Mouse (Mus musculus): ENCODE data around the gene Cog5. TPM values are rescaled to one million over a fixed set of nuclear protein-coding genes. Genes with fewer than 3 reads are reported as not detected.

The Cog5 gene
- polyA plus RNA-seq (2017; shearing (Covaris generic)): 57.2 TPM

GRCm38 (mm10) chr12:31654197-31654964 is at the start of gene Cog5, which contains the start of gene Dus4l:
Cog5 (plus strand) TSS chr12:31654869.
Dus4l (minus strand) TSS chr12:31654826.

GRCm38 (mm10) chr12:31634343-31635239 is 20.1 kb upstream of the Cog5 start, which contains the start of gene Bcap29:
Bcap29 (minus strand) TSS chr12:31634658.

GRCm38 (mm10) chr12:31713600-31713999 is 58.9 kb downstream of the Cog5 start, which contains the start of gene Gpr22:
Gpr22 (minus strand) TSS chr12:31713947.

GRCm38 (mm10) chr12:31949759-31950658 is 295.3 kb downstream of the Cog5 start, which contains the start of gene Hbp1:
Hbp1 (minus strand) TSS chr12:31950535.

Other genes starting within 250 kb of the Cog5 start
- 41.0 TPM for gene Cbll1, start 155.3 kb upstream of the Cog5 start, polyA plus RNA-seq (2017; shearing (Covaris generic))
- gene Slc26a4, start 94.9 kb upstream of the Cog5 start, polyA plus RNA-seq (2017; shearing (Covaris generic)): not detected
- gene Bcap29, start 20.2 kb upstream of the Cog5 start, polyA plus RNA-seq (2017; shearing (Covaris generic)): 78.4 TPM
- gene Dus4l, start within 50 bp of the Cog5 start, polyA plus RNA-seq (2017; shearing (Covaris generic)): 17.6 TPM
- gene Gpr22, start 59.1 kb downstream of the Cog5 start, polyA plus RNA-seq (2017; shearing (Covaris generic)): 1.6 TPM

All from CD4-positive, CD25-positive, alpha-beta regulatory T cell, adult 9 weeks (primary cell).